Mouse (Mus musculus): Measurements from ENCODE around the gene Jund. TPM values are rescaled to one million over a fixed set of nuclear protein-coding genes. Genes with fewer than 3 reads are reported as not detected.

The Jund gene
- polyA plus RNA-seq, 1 experiment from 2014 or later, result 115 TPM

GRCm38 (mm10) chr8:70699834-70700554, 1.2 kb downstream of the Jund start:
- Histone ChIP-seq H3K4me3 (ENCODE audit: low read depth, low read length) (peak overlapping the region; percentile 93), H3K9ac (replicated peaks; ENCODE audit: low read depth, low read length) (peak overlapping the region; percentile 100), H3K27me3 (ENCODE audit: control insufficient read depth, insufficient read depth, low read length) (no peaks in the 10 kb centered on the region), H3K9me3 (ENCODE audit: control insufficient read depth, low read length) (no peaks in the 10 kb centered on the region), H3K27ac (ENCODE audit: low read depth, low read length) (peak overlapping the region; percentile 99), H3K4me2 (ENCODE audit: low read depth, low read length) (peak overlapping the region; percentile 90), H3K4me1 (ENCODE audit: control insufficient read depth, insufficient read depth, low read length) (peaks cover 44% of the 10 kb centered on the region), H3K36me3 (ENCODE audit: control insufficient read depth, insufficient read depth, low read length) (no peaks in the 10 kb centered on the region)
- under 1% methylated on average over 59 of the region's 59 CpGs for WGBS
- ATAC-seq (ENCODE audit: low read depth), result peak; percentile 15; the same call in 1 of the 2 replicates

- WGBS, result 0% methylated on average over 20 of the region's 20 CpGs
- H3K27me3 ChIP-seq (ENCODE audit: control insufficient read depth, insufficient read depth, low read length), result no peaks in the 10 kb centered on the region
- H3K9ac ChIP-seq (replicated peaks; ENCODE audit: low read depth, low read length), result peak overlapping the region; percentile 100
- H3K4me2 ChIP-seq (ENCODE audit: low read depth, low read length), result peak overlapping the region; percentile 90
- no peaks in the 10 kb centered on the region for H3K36me3 ChIP-seq (ENCODE audit: control insufficient read depth, insufficient read depth, low read length)
- H3K4me3 ChIP-seq (ENCODE audit: low read depth, low read length), result peak overlapping the region; percentile 93
- peak; percentile 29 for ATAC-seq (ENCODE audit: low read depth)
- H3K9me3 ChIP-seq (ENCODE audit: control insufficient read depth, low read length), result no peaks in the 10 kb centered on the region
- peaks cover 41% of the 10 kb centered on the region for H3K4me1 ChIP-seq (ENCODE audit: control insufficient read depth, insufficient read depth, low read length)
- H3K27ac ChIP-seq (ENCODE audit: low read depth, low read length), result peak overlapping the region; percentile 99
Measured at GRCm38 (mm10) chr8:70700555-70700922, 1.8 kb downstream of the Jund start.

- WGBS, result 55% methylated on average over 10 of the region's 10 CpGs
- Histone ChIP-seq H3K9me3 (ENCODE audit: control insufficient read depth, low read length) (no peaks in the 10 kb centered on the region), H3K4me2 (ENCODE audit: low read depth, low read length) (peak overlapping the region; percentile 90), H3K4me1 (ENCODE audit: control insufficient read depth, insufficient read depth, low read length) (peaks cover 37% of the 10 kb centered on the region), H3K4me3 (ENCODE audit: low read depth, low read length) (peak overlapping the region; percentile 93), H3K27me3 (ENCODE audit: control insufficient read depth, insufficient read depth, low read length) (no peaks in the 10 kb centered on the region), H3K9ac (replicated peaks; ENCODE audit: low read depth, low read length) (peak overlapping the region; percentile 100), H3K36me3 (ENCODE audit: control insufficient read depth, insufficient read depth, low read length) (no peaks in the 10 kb centered on the region), H3K27ac (ENCODE audit: low read depth, low read length) (peak overlapping the region; percentile 99)
- no peak for ATAC-seq (ENCODE audit: low read depth)
Measured at GRCm38 (mm10) chr8:70701048-70701981, 2.6 kb downstream of the Jund start.

GRCm38 (mm10) chr8:70701982-70702841, 3.5 kb downstream of the Jund start:
- H3K4me2 ChIP-seq (ENCODE audit: low read depth, low read length), result peak overlapping the region; percentile 90
- no peak overlapping the region for H3K27ac ChIP-seq (ENCODE audit: low read depth, low read length)
- H3K9me3 ChIP-seq (ENCODE audit: control insufficient read depth, low read length), result no peaks in the 10 kb centered on the region
- H3K36me3 ChIP-seq (ENCODE audit: control insufficient read depth, insufficient read depth, low read length), result no peaks in the 10 kb centered on the region
- no peak for ATAC-seq (ENCODE audit: low read depth)
- 83% methylated on average over 2 of the region's 2 CpGs for WGBS
- no peaks in the 10 kb centered on the region for H3K27me3 ChIP-seq (ENCODE audit: control insufficient read depth, insufficient read depth, low read length)
- peaks cover 28% of the 10 kb centered on the region for H3K4me1 ChIP-seq (ENCODE audit: control insufficient read depth, insufficient read depth, low read length)
- no peak overlapping the region for H3K9ac ChIP-seq (replicated peaks; ENCODE audit: low read depth, low read length)
- H3K4me3 ChIP-seq (ENCODE audit: low read depth, low read length), result peak overlapping the region; percentile 93; the same call in 1 of the 2 replicates

GRCm38 (mm10) chr8:70702842-70703182, 4.1 kb downstream of the Jund start:
- Histone ChIP-seq H3K9me3 (ENCODE audit: control insufficient read depth, low read length) (no peaks in the 10 kb centered on the region), H3K4me1 (ENCODE audit: control insufficient read depth, insufficient read depth, low read length) (peaks cover 23% of the 10 kb centered on the region), H3K27ac (ENCODE audit: low read depth, low read length) (no peak overlapping the region), H3K4me2 (ENCODE audit: low read depth, low read length) (peak overlapping the region; percentile 90; the same call in 1 of the 2 replicates), H3K27me3 (ENCODE audit: control insufficient read depth, insufficient read depth, low read length) (no peaks in the 10 kb centered on the region), H3K9ac (replicated peaks; ENCODE audit: low read depth, low read length) (no peak overlapping the region), H3K4me3 (ENCODE audit: low read depth, low read length) (no peak overlapping the region), H3K36me3 (ENCODE audit: control insufficient read depth, insufficient read depth, low read length) (no peaks in the 10 kb centered on the region)
- no peak for ATAC-seq (ENCODE audit: low read depth)
- WGBS, result 92% methylated on average over 3 of the region's 3 CpGs

GRCm38 (mm10) chr8:70703287-70703686, 4.5 kb downstream of the Jund start, which contains the start of gene Iqcn:
Gene Iqcn (plus strand): TSS chr8:70703457.
- no peaks in the 10 kb centered on the region for H3K9me3 ChIP-seq (ENCODE audit: control insufficient read depth, low read length)
- peaks cover 21% of the 10 kb centered on the region for H3K4me1 ChIP-seq (ENCODE audit: control insufficient read depth, insufficient read depth, low read length)
- no peak within 1 kb of the TSS for H3K9ac ChIP-seq (replicated peaks; ENCODE audit: low read depth, low read length)
- no peak within 1 kb of the TSS for H3K27ac ChIP-seq (ENCODE audit: low read depth, low read length)
- no peaks in the 10 kb centered on the region for H3K27me3 ChIP-seq (ENCODE audit: control insufficient read depth, insufficient read depth, low read length)
- peak within 1 kb of the TSS; percentile 90 for H3K4me2 ChIP-seq (ENCODE audit: low read depth, low read length)
- H3K4me3 ChIP-seq (ENCODE audit: low read depth, low read length), result no peak within 1 kb of the TSS
- whole genome bisulfite sequencing, result 92% methylated on average over 3 of the region's 3 CpGs
- no peak for ATAC-seq (ENCODE audit: low read depth)
- no peaks in the 10 kb centered on the region for H3K36me3 ChIP-seq (ENCODE audit: control insufficient read depth, insufficient read depth, low read length)

- WGBS, result 93% methylated on average over 14 of the region's 14 CpGs
- Histone ChIP-seq H3K4me2 (ENCODE audit: low read depth, low read length) (no peak overlapping the region), H3K9ac (replicated peaks; ENCODE audit: low read depth, low read length) (no peak overlapping the region), H3K4me3 (ENCODE audit: low read depth, low read length) (no peak overlapping the region), H3K9me3 (ENCODE audit: control insufficient read depth, low read length) (no peaks in the 10 kb centered on the region), H3K36me3 (ENCODE audit: control insufficient read depth, insufficient read depth, low read length) (no peaks in the 10 kb centered on the region), H3K4me1 (ENCODE audit: control insufficient read depth, insufficient read depth, low read length) (no peaks in the 10 kb centered on the region; the same call in 1 of the 2 replicates), H3K27me3 (ENCODE audit: control insufficient read depth, insufficient read depth, low read length) (no peaks in the 10 kb centered on the region), H3K27ac (ENCODE audit: low read depth, low read length) (no peak overlapping the region)
- no peak for ATAC-seq (ENCODE audit: low read depth)
Measured at GRCm38 (mm10) chr8:70708281-70708680, 9.5 kb downstream of the Jund start.

- Histone ChIP-seq H3K4me2 (ENCODE audit: low read depth, low read length) (no peak overlapping the region), H3K9ac (replicated peaks; ENCODE audit: low read depth, low read length) (no peak overlapping the region), H3K27me3 (ENCODE audit: control insufficient read depth, insufficient read depth, low read length) (no peaks in the 10 kb centered on the region), H3K9me3 (ENCODE audit: control insufficient read depth, low read length) (no peaks in the 10 kb centered on the region), H3K4me1 (ENCODE audit: control insufficient read depth, insufficient read depth, low read length) (no peaks in the 10 kb centered on the region), H3K36me3 (ENCODE audit: control insufficient read depth, insufficient read depth, low read length) (no peaks in the 10 kb centered on the region), H3K27ac (ENCODE audit: low read depth, low read length) (no peak overlapping the region), H3K4me3 (ENCODE audit: low read depth, low read length) (no peak overlapping the region)
- WGBS, result 92% methylated on average over 9 of the region's 9 CpGs
- no peak for ATAC-seq (ENCODE audit: low read depth)
Measured at GRCm38 (mm10) chr8:70709794-70710193, 11.0 kb downstream of the Jund start.

All from neural tube, embryonic 14.5 days (tissue).